Mouse (Mus musculus): Measurements from ENCODE around the gene Gse1. TPM values are rescaled to one million over a fixed set of nuclear protein-coding genes. Genes with fewer than 3 reads are reported as not detected.

Gse1 gene
- total RNA-seq, 1 experiment = 21.4 TPM

GRCm38 (mm10) chr8:120569939-120570715 lies 341.9 kb downstream of the Gse1 start:
- DNase-seq (ENCODE audit: low read depth, low spot score) = peak; percentile 70
- Histone ChIP-seq H3K4me1 (ENCODE audit: control insufficient read depth in 2 of 2, insufficient read depth in 2 of 2, low read length in 2 of 2, poor library complexity in 1 of 2) (peaks cover 0 to 30% of the 10 kb centered on the region in 2 experiments; a peak in 3 of 4 replicates), H3K9ac (ENCODE audit: insufficient read depth, low read depth, low read length, poor library complexity, severe bottlenecking) (no peak overlapping the region), H3K36me3 (ENCODE audit: control insufficient read depth, insufficient read depth, low read length, poor library complexity, severe bottlenecking) (peaks cover 97% of the 10 kb centered on the region), H3K27ac (ENCODE audit: insufficient read depth, low read depth, low read length, poor library complexity, severe bottlenecking) (no peak overlapping the region), H3K9me3 (ENCODE audit: control insufficient read depth, insufficient read depth, low read depth, low read length) (no peaks in the 10 kb centered on the region), H3K4me3 (ENCODE audit: insufficient read depth in 1 of 2, low read depth in 1 of 2, low read length in 2 of 2, poor library complexity in 1 of 2, severe bottlenecking in 1 of 2) (no peak overlapping the region)
- in situ Hi-C loops (cut with MboI; ENCODE audit: low sequenced_read_pairs in 2 of 2, unreplicated experiment in 2 of 2) = no loop called here
- TF ChIP-seq HCFC1 (IDR thresholded peaks at IDR 0.05; ENCODE audit: borderline replicate concordance, insufficient read depth, low read length) (no peak), ZC3H11A (IDR thresholded peaks at IDR 0.05; ENCODE audit: borderline replicate concordance, low read depth, low read length) (0 out of 2 replicates have a peak, but pooled peaks have one; percentile 39)

DNA sequence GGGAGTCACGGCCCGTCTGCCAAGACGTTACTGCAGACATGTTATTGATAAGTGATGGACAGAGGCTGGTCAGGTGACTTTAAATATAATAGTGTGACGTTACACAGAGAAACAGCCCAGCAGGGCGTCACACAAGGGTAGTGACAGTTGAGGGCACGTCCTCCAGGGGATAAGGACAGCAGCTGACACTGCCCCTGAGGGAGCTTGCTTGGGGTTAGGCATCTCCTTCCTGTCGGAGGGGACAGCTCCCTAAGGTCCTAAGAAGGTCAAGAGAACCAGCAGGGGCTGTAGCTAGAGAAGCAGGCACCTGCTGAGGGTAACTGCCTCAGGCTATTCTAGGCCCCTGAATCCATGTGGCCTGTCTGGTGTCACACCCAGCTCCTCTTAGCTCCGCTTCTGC lies 343.3 kb downstream of the Gse1 start:
- Histone ChIP-seq H3K36me3 (ENCODE audit: control insufficient read depth, insufficient read depth, low read length, poor library complexity, severe bottlenecking) (peaks cover 99% of the 10 kb centered on the region), H3K27ac (ENCODE audit: insufficient read depth, low read depth, low read length, poor library complexity, severe bottlenecking) (no peak overlapping the region), H3K9ac (ENCODE audit: insufficient read depth, low read depth, low read length, poor library complexity, severe bottlenecking) (no peak overlapping the region), H3K9me3 (ENCODE audit: control insufficient read depth, insufficient read depth, low read depth, low read length) (no peaks in the 10 kb centered on the region), H3K4me3 (ENCODE audit: insufficient read depth in 1 of 2, low read depth in 1 of 2, low read length in 2 of 2, poor library complexity in 1 of 2, severe bottlenecking in 1 of 2) (no peak overlapping the region), H3K4me1 (ENCODE audit: control insufficient read depth in 2 of 2, insufficient read depth in 2 of 2, low read length in 2 of 2, poor library complexity in 1 of 2) (peaks cover 0 to 26% of the 10 kb centered on the region in 2 experiments; a peak in 2 of 4 replicates)
- no peak for DNase-seq (ENCODE audit: low read depth, low spot score)
- TF ChIP-seq ZNF384 (IDR thresholded peaks at IDR 0.05; ENCODE audit: low read depth, low read length) = no peak
- TF ChIP-seq HCFC1 (IDR thresholded peaks at IDR 0.05; ENCODE audit: borderline replicate concordance, insufficient read depth, low read length) = no peak
- no peak for TF ChIP-seq CHD2 (IDR thresholded peaks at IDR 0.05; ENCODE audit: low read depth, low read length)
- TF ChIP-seq ZC3H11A (IDR thresholded peaks at IDR 0.05; ENCODE audit: borderline replicate concordance, low read depth, low read length) = no peak
- TF ChIP-seq MAFK (IDR thresholded peaks at IDR 0.05; ENCODE audit: insufficient read depth, low read depth, low read length) = no peak
- in situ Hi-C loops (cut with MboI; ENCODE audit: low sequenced_read_pairs in 2 of 2, unreplicated experiment in 2 of 2) = no loop called here

DNA sequence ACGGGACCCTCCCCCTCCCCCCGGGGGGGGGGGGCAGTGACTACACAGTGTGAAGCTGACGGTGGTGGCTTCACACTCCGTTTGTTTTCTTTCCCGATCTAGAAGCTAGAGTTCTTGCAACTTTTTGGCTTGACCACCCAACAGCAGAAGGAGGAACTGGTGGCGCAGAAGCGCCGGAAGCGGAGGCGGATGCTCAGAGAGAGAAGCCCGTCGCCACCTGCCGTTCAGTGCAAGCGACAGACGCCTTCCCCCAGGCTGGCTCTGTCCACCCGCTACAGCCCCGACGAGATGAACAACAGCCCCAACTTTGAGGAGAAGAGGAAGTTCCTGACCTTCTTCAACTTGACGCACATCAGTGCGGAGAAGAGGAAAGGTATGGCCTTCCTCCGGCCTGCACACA lies 344.3 kb downstream of the Gse1 start:
- Histone ChIP-seq H3K36me3 (ENCODE audit: control insufficient read depth, insufficient read depth, low read length, poor library complexity, severe bottlenecking) (peaks cover 99% of the 10 kb centered on the region), H3K9ac (ENCODE audit: insufficient read depth, low read depth, low read length, poor library complexity, severe bottlenecking) (no peak overlapping the region), H3K27ac (ENCODE audit: insufficient read depth, low read depth, low read length, poor library complexity, severe bottlenecking) (no peak overlapping the region), H3K9me3 (ENCODE audit: control insufficient read depth, insufficient read depth, low read depth, low read length) (no peaks in the 10 kb centered on the region), H3K4me1 (ENCODE audit: control insufficient read depth in 2 of 2, insufficient read depth in 2 of 2, low read length in 2 of 2, poor library complexity in 1 of 2) (peaks cover 0 to 22% of the 10 kb centered on the region in 2 experiments; a peak in 2 of 4 replicates), H3K4me3 (ENCODE audit: insufficient read depth in 1 of 2, low read depth in 1 of 2, low read length in 2 of 2, poor library complexity in 1 of 2, severe bottlenecking in 1 of 2) (no peak overlapping the region)
- DNase-seq (ENCODE audit: low read depth, low spot score) = no peak
- TF ChIP-seq CHD2 (IDR thresholded peaks at IDR 0.05; ENCODE audit: low read depth, low read length) = no peak
- no peak for TF ChIP-seq ZC3H11A (IDR thresholded peaks at IDR 0.05; ENCODE audit: borderline replicate concordance, low read depth, low read length)
- TF ChIP-seq HCFC1 (IDR thresholded peaks at IDR 0.05; ENCODE audit: borderline replicate concordance, insufficient read depth, low read length) = no peak
- no peak for TF ChIP-seq ZNF384 (IDR thresholded peaks at IDR 0.05; ENCODE audit: low read depth, low read length)
- no peak for TF ChIP-seq MAFK (IDR thresholded peaks at IDR 0.05; ENCODE audit: insufficient read depth, low read depth, low read length)
- in situ Hi-C loops (cut with MboI; ENCODE audit: low sequenced_read_pairs in 2 of 2, unreplicated experiment in 2 of 2) = no loop called here

DNA sequence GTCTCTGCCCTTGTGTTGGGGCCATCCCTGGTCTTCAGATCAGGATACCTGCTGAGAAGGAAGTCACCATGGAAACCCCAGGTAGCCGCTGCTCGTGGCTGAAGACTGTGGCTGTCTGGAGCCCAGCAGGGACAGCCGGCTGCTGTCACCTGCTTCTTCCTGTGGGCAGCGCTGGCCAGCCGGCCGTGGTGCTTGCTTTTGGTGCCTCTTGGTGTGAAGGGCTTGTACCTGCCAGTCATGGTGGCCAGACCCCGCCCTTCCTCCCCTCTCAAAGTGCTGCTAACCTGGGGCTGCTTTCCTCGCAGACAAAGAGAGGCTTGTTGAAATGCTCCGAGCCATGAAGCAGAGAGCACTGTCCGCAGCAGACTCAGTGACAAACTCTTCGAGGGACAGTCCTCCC lies 345.6 kb downstream of the Gse1 start:
- TF ChIP-seq ZNF384 (IDR thresholded peaks at IDR 0.05; ENCODE audit: low read depth, low read length) (no peak), CHD2 (IDR thresholded peaks at IDR 0.05; ENCODE audit: low read depth, low read length) (no peak), MAFK (IDR thresholded peaks at IDR 0.05; ENCODE audit: insufficient read depth, low read depth, low read length) (no peak), ZC3H11A (IDR thresholded peaks at IDR 0.05; ENCODE audit: borderline replicate concordance, low read depth, low read length) (no peak), HCFC1 (IDR thresholded peaks at IDR 0.05; ENCODE audit: borderline replicate concordance, insufficient read depth, low read length) (no peak)
- Histone ChIP-seq H3K9me3 (ENCODE audit: control insufficient read depth, insufficient read depth, low read depth, low read length) (no peaks in the 10 kb centered on the region), H3K27ac (ENCODE audit: insufficient read depth, low read depth, low read length, poor library complexity, severe bottlenecking) (no peak overlapping the region), H3K4me3 (ENCODE audit: insufficient read depth in 1 of 2, low read depth in 1 of 2, low read length in 2 of 2, poor library complexity in 1 of 2, severe bottlenecking in 1 of 2) (no peak overlapping the region), H3K36me3 (ENCODE audit: control insufficient read depth, insufficient read depth, low read length, poor library complexity, severe bottlenecking) (peaks cover 97% of the 10 kb centered on the region), H3K4me1 (ENCODE audit: control insufficient read depth in 2 of 2, insufficient read depth in 2 of 2, low read length in 2 of 2, poor library complexity in 1 of 2) (peaks cover 0 to 24% of the 10 kb centered on the region in 2 experiments; a peak in 2 of 4 replicates), H3K9ac (ENCODE audit: insufficient read depth, low read depth, low read length, poor library complexity, severe bottlenecking) (no peak overlapping the region)
- in situ Hi-C loops (cut with MboI; ENCODE audit: low sequenced_read_pairs in 2 of 2, unreplicated experiment in 2 of 2) = no loop called here
- DNase-seq (ENCODE audit: low read depth, low spot score) = no peak
